Mouse (Mus musculus): ENCODE results near the gene Gm9972.

Gm9972 gene

GRCm38 (mm10) chr11:43035446-43035845, at the start of gene Gm9972:
Gene Gm9972 (plus strand): TSS chr11:43035746.
- DNase-seq (ENCODE audit: low spot score): no peak

DNA sequence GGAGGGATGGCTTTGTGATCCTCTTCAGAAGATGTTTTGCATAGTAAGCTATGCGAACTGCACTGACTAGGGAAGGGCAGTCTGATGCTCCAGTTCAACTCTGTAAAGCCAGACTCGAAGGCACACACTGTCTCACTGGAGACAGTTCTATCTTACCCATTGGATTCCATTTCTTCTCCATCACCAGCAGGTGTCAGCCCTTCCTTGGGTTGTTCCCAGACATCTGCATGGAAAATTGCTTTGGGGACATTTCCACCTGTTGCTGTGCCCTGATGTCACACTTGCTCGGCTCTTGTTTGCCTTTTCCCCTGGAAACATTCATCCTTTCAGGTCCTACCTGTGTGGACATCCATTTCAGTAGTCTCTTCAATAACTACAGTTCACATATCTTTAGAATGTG, 36.4 kb upstream of the Gm9972 start:
- DNase-seq (ENCODE audit: low spot score): no peak

- no peak for DNase-seq (ENCODE audit: low spot score)
Observed at GRCm38 (mm10) chr11:43011941-43012340, 23.6 kb upstream of the Gm9972 start.

DNA sequence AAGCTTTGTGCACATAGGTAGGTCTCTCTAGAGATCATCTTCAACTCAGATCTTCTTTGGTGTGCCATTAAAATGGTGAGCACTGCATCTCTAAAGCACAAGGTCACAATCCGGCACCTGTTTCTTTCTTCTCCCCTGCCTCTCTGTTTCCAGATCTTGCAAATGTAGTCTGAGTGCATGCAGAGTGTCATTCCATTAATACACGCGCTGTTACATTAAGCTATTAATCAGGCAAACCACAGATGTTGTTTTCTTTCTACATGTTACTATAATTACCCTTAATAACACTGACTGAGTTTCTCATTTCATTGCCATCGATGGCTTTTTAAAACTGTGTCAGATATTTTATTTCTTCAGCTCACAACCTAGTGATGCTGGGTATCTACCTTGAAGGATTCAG, 22.6 kb upstream of the Gm9972 start:
- no peak for DNase-seq (ENCODE audit: low spot score)

DNA sequence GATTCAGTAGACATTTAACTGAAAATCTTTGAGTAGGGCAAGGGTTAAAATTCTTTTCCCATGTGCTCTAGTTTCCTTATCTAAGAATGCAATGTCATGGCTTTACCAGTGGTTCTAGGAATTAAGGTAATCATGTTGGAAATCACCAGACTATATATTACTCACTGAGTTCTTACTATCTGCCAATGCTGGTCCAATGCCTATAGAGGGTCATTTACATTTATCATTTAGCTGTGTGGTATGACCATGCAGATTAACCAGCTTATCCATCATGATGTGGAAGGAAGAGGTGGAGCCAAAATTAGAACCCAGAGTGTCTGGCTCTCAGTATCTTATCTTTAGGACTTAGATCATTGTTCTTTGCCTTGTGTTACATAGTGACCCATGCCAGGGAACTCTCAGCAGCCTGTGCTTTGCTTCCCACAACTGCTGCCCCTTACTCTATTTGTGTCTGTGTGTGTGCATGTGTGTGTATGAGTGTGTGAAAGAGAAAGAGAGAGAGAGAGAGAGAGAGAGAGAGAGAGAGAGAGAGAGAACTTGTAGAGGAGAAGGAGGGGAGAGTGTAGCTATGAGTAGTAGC, 12.3 kb upstream of the Gm9972 start:
- DNase-seq (ENCODE audit: low spot score): no peak

DNA sequence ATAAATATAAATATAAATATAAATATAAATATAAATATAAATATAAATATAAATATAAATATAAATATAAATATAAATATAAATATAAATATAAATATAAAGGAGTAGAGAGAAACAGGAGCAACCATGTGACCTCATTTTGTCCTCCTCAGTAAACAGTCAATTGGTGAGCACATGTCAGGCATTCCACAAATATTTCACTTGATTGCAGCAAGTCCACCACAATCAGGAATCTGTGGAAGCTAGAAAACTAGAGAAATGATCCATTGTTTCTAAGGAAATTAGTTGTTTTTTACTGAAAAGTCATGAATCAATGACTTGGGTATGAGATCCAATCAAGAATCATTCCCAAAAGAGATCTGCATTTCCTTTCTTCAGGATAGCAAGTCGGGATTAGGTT, 5.7 kb upstream of the Gm9972 start:
- no peak for DNase-seq (ENCODE audit: low spot score)

DNA sequence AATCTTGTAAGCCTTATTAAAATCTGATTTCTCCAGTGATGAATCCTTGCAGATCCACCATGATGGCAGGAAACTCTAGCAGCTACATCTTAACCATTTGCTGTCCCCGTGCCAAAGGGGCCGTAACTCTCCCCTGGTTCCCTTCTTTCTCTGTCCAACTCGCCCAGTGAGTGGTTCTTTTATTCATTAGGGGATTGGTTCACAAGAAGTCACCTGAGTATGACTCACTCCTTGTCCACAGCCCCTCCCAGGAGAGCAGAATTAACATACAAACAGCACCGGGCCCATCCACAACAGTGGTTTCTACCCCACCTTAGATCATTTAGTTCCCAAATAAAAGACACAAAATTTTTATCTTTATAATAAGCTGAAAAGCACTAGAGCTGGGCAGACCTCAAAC, 3.4 kb upstream of the Gm9972 start:
- no peak for DNase-seq (ENCODE audit: low spot score)

DNA sequence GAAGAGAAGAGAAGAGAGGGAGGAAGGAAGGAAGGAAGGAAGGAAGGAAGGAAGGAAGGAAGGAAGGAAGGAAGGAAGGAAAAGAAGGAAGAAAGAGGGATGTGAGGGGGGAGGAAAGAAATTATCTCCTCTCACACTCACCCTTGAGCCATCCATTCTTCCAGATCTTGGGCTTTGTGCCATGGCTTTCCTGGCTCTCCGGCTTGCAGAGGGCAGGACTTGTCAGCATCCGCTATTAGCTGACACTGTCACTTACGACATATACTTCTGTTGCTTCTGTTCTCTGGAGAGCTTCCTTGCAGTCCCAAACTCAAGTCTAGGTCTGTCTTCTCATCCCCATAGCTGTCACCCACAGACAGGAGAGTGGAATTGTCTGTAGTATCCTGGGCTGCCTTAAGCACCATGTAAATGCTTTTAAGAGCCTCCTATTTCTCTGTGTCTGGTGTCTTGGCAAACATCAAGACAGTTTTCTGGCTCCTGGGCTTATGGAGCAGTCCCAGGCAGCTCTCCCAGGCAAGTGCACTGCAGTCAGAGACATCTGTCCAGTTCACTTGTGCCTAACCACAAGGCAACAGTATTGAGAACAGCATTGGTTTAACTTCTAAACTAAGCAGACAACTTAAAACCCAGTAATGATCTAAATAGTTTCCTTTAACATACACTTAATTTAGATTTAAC, 10.5 kb downstream of the Gm9972 start:
- DNase-seq (ENCODE audit: low spot score): no peak

- DNase-seq (ENCODE audit: low spot score): no peak
Observed at GRCm38 (mm10) chr11:43049363-43049762, 13.8 kb downstream of the Gm9972 start.

DNA sequence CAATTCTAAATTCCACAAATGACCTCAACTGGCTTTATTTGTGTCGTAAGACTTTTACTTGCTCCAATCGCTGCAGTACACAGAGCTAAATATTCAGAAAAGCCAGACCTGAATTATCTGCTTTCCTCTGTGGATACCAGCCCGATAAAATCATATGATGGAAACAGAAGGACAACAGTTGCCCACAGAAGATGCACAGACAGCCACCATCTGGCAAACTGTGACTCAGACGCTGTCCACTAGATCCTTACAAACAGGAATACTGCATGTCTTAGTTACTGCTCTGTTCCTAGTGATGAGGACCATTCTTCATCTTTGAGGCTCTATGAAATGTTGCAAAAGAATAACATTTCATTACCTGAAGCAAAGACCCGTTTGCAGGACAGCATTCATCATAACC, 19.4 kb downstream of the Gm9972 start:
- DNase-seq (ENCODE audit: low spot score): no peak

- no peak for DNase-seq (ENCODE audit: low spot score)
Observed at GRCm38 (mm10) chr11:43059437-43059970, 24.0 kb downstream of the Gm9972 start.

- no peak for DNase-seq (ENCODE audit: low spot score)
Observed at GRCm38 (mm10) chr11:43062286-43062685, 26.7 kb downstream of the Gm9972 start.

- DNase-seq (ENCODE audit: low spot score): no peak
Observed at GRCm38 (mm10) chr11:43086309-43087050, 50.9 kb downstream of the Gm9972 start.

All from c-Kit-positive CD71-positive TER-119-positive erythroid progenitor cells, embryonic 14.5 days (primary cell).